Mouse (Mus musculus): ENCODE measurements around the gene Rsph3b.
A peak's percentile ranks its signal among the peaks of the same experiment; 100 is the strongest.
"Not testable (repeated sequence)": the region's sequence is repeated elsewhere in the genome, so short reads cannot be mapped to it uniquely, and the experiment has no call there.

Rsph3b gene

GRCm38 (mm10) chr17:6947984-6948768 is at the start of gene Rsph3b:
TSS of gene Rsph3b (minus strand) at chr17:6948682.
- DNase-seq: peak; percentile 78

DNA sequence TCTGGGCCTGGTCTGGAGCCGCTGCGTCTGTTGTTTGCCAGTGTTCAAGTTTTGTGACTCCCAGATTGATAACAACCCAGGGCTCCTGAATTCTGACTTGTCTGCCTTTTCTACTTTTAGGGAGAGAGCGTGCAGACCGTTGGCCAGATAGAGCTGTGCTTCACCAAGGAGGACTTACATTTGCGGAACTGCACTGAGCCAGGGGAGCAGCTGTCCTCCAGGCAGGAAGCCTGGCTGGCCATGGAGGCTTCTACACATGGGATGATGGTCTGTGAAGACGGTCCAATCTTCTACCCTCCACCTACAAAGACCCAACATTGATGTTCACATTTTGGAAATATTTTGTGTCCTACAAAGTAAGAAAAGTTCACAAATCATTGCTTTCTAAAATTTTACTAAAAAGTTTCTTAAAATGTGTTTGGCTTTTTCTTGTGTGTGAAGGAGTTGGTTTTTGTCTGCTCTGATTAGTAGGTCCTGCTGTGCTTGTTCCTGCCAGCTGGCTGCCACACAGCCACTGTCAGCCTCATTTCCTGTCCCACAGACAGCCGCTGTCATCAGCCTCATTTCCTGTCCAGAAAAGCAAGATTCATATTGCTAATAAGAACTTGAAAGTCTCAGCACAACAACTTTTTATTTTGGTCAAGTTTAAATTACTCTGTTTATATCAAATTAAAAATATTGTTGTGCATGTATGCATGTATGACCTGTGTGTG is 49.5 kb upstream of the Rsph3b start:
- DNase-seq: not testable (repeated sequence)

GRCm38 (mm10) chr17:6996826-6997225 is 48.3 kb upstream of the Rsph3b start:
- not testable (repeated sequence) for DNase-seq

DNA sequence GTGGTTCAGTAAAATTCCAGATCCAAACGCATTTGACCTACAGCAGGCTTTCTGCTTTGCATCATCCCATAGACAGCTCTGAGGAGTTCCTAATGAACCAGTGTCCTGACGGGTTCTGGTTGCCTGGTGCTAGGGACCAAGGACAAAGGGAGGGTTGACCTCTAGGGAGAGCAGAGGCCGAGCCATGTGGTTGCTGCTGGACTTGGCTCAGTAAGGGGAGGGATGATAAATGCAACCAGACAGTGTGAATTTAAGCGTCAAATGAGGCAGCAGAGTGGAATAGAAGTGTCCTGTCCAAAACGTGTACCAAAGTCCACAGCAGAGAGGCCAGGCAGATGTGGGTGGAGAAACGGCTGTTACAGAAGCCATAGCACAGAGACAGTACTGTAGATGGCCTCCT is 47.0 kb upstream of the Rsph3b start:
- DNase-seq: not testable (repeated sequence)

- DNase-seq: not testable (repeated sequence)
Measured at GRCm38 (mm10) chr17:6986118-6986517, 37.6 kb upstream of the Rsph3b start.

- not testable (repeated sequence) for DNase-seq
Measured at GRCm38 (mm10) chr17:6980144-6980543, 31.7 kb upstream of the Rsph3b start.

- not testable (repeated sequence) for DNase-seq
Measured at GRCm38 (mm10) chr17:6979380-6979779, 30.9 kb upstream of the Rsph3b start.

- peak; percentile 48 for DNase-seq
Measured at GRCm38 (mm10) chr17:6978287-6979248, 30.1 kb upstream of the Rsph3b start, which contains the start of gene Gm49721. TSS of gene Gm49721 (plus strand) at chr17:6978904.

GRCm38 (mm10) chr17:6974985-6975384 is 26.5 kb upstream of the Rsph3b start:
- not testable (repeated sequence) for DNase-seq

DNA sequence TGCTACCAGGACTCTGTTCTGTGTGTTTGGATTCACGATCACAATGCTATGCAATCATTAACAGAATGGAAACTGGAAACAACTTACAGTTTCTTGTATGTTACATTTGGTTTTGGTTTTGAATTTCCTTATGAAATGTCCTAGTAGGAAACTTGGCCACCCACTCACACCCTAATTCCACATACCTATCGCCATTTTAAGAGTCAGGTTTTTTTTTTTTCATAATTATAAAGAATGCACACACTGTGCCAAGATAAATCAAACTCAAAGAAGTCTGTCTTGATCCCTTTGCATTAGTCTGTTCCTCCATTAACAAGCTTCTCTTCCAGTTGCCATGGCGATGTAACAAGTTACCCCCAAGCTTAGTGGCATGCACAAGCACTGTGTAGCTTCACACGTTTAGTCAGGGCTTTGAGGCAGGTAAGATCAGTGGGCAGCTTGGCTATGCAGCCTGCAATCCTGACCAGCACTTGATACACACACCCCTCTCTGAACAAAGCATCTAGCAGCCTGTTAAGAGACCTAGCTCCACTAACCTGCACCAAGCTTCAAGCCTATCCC is 24.4 kb upstream of the Rsph3b start:
- DNase-seq: not testable (repeated sequence)

DNA sequence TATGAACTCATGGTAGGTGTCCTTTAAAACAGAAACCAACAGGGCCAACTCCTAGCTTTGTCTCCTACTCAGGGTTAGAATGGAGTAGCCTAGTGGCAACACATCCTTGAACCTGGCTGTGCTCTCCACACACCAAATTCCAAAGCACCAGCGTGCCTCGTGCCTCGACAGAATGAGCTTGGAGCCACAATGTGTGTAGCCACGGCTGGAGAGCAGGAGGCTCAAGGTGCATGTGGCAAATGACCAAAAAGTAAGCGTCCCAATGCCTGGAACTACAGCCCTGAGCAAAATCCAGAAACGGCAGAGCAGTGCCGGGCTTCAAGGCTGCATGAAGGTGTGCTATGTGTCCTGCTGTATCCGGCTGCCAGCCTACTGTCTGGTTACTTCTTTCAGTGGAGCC is 22.8 kb upstream of the Rsph3b start:
- not testable (repeated sequence) for DNase-seq

DNA sequence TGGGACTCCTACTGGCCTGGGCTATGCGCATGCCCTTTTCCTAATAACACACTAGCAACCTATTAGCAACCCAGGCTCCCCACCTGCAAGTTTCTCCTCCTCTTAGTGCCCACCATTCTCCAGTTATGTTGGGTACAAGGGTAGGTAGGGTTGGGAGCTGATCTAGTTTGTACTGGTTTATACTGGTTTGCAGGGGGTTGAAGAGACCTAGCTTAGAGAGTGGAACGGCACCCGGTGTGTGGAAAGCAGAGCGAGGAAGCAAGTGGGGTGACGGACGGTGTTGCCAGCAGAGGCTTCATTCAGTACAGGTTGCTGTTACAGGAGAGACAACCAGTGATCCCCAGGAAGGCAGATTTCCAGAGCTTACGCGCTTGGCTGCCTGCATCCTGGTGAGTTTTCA is 21.9 kb upstream of the Rsph3b start, which contains the start of gene Rnaset2b:
Gene Rnaset2b, plus strand, starts transcription at position 301 of the 400 bp plus-strand sequence.
- not testable (repeated sequence) for DNase-seq

- not testable (repeated sequence) for DNase-seq
Measured at GRCm38 (mm10) chr17:6967673-6968072, 19.2 kb upstream of the Rsph3b start.

GRCm38 (mm10) chr17:6965364-6965763 is 16.9 kb upstream of the Rsph3b start:
- not testable (repeated sequence) for DNase-seq

DNA sequence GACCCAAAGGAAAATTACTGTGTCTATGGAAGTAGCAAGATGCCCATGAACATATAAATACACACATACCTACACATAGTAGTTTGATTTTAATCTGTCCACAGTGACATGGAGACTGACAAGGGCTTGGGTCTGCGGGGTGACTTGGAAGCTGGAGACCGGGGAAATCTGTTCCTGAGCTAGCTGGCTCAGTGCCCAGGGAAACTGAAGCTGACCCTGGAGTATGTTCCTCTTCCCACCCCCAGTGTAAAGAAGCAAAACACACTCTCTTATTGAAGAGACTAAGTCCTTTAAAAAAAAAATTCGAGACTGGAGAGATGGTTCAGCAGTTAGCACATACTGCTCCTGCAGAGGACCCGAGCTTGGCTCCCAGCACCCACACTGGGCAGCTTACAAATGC is 14.5 kb upstream of the Rsph3b start:
- not testable (repeated sequence) for DNase-seq

DNA sequence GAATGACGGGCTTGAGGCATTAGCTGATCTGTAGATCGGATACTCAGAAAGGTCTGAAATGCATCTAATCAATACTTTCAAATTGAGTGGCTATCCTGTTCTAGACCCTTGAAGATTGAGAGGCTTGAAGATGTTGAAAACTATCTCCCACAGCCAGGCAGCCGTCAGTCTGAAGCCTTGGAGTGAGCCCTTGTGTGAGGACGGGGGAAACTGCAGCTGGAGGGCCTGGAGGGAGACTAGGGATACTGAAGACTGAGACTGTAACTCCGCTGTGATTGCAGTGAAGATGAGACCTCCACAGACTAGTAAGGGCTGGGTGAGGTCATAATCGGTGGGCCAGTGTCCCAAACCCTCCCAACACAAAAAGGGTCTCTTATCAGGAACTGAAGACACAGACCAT is 13.9 kb upstream of the Rsph3b start:
- DNase-seq: not testable (repeated sequence)

DNA sequence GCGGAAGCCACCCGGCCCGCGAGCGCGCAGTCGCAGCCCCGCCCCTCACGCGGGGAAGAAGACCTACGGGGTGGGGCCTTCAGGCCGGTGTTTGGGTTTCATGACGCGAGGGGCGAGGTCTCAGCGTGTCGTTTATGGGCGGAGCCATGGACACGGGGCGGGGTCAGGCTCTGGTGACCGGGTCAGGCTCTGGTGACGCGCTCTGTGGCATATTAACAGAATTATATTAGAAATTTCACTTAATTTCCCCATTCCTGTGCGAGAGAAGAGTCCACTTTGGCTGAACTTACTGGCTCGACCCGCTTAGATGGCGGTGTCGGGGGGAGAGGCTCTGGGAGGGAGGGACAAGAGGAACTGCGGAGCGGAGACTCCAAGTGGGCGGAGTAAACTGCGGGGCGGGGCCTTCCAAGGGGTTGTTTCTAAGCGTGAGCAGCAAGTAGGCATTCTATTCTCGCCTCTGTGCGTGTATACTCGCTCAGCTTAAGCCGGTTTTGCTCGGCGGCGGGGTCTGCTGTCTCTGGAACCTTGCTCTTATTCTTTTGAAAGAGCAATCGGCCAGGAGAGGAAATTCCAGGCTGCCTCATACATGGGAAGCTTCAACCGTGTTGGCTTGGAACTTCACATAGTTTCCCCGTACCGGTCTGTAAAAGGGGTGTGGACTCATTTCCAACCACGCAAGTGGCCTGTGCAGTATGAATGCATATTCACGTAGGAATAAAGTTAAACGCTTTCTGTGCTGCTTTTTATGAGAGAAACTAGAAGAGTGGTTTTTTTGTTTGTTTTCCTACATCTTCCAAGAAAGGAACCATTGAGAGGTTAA is 12.9 kb upstream of the Rsph3b start:
- DNase-seq: not testable (repeated sequence)

DNA sequence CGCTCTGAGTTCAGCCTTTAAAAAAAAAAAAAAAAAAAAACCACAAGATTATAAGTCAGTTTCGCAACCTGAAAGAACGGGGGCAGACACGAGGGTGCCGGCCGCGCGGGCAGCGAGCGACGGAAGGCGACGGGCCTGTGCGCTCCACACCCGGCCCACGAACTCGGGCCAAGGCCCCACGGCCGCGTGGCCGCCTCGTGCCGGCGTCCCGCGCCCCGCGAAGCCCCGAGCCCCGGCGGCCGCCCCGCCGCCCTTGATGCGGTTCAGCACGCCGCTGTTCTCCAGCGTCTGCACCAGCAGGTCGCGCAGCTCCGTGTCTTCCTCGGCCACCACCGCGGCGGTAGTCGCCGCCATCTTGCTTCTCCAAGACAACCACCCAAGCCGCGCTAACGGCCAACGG is 12.3 kb upstream of the Rsph3b start, which contains the start of gene Tagap1:
Gene Tagap1, minus strand, starts transcription at position 381 of the 400 bp plus-strand sequence.
- not testable (repeated sequence) for DNase-seq

DNA sequence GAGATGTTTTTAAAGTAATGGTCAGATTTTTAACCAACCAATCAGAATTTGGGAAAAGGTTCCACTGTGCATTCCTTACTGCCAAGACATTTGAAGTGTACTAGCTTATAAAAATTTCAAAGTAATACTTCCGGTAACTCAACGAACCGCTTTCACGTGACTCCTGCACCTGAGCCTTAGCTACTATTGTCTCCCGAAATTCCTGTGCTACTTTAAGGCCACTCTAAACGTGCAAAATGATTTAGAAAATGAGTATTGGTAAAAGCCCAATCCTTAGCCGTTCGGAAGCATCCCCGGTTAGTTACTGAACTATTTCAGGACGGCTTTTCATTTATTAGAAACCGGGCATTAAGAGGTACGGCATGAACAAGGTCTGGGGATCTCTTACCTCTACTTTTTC is 11.9 kb upstream of the Rsph3b start:
- not testable (repeated sequence) for DNase-seq

GRCm38 (mm10) chr17:6959543-6960259 is 11.2 kb upstream of the Rsph3b start:
- DNase-seq: not testable (repeated sequence)
